In genomic region chr5:117447698-117448097, GRCm38 (mm10) we compare ENCODE assay signal across 17 mouse cellular contexts. TPM values are rescaled to one million over a fixed set of nuclear protein-coding genes. Genes with fewer than 3 reads are reported as not detected.
DNase-seq lines count a peak whose midpoint lies in the region; ATAC-seq and TF ChIP-seq lines count a peak whose summit lies in the region.
"Had no signal": no experiment of that assay in that cellular context is flagged by ENCODE, and none has a peak within 500 bp of the region (broad histone marks: within the 10 kb centered on the region; RNA-seq: fewer than 3 reads in every experiment).

No protein-coding gene starts in this region.

- no peaks in the 10 kb centered on the region for H3K79me2 ChIP-seq in CH12.LX (replicated peaks; ENCODE audit: control insufficient read depth, extremely low read depth, insufficient read depth, poor library complexity, severe bottlenecking)

- TF ChIP-seq EP300 in CH12.LX (IDR thresholded peaks at IDR 0.05; ENCODE audit: low read length) = no peak

- no peak overlapping the region for H3K27ac ChIP-seq in gastrocnemius, adult 2 months
- no peak overlapping the region for H3K27ac ChIP-seq in lung, embryonic 14.5 days (ENCODE audit: low read depth)
- H3K27ac ChIP-seq in CH12.LX (ENCODE audit: insufficient read depth, low read depth) = no peak overlapping the region
- H3K27ac ChIP-seq: hindbrain, embryonic 15.5 days; liver, embryonic 15.5 days; midbrain, embryonic 15.5 days; neural tube, embryonic 12.5 days had no signal

- peak; percentile 10; the same call in 1 of the 2 replicates for TF ChIP-seq CTCF in gastrocnemius, adult 2 months (IDR thresholded peaks at IDR 0.05)
- TF ChIP-seq CTCF in lung, embryonic 14.5 days (IDR thresholded peaks at IDR 0.05; ENCODE audit: low read depth) = peak; percentile 21
- peak; percentile 41 to 60 for TF ChIP-seq CTCF in CH12.LX (conservative IDR thresholded peaks at IDR 0.05 in 1 of 2, IDR thresholded peaks at IDR 0.05 in 1 of 2; ENCODE audit: low read depth in 2 of 2, low read length in 2 of 2)

- intact Hi-C loops in gastrocnemius, adult 2 months (cut with DNase I) = no loop called here
- intact Hi-C loops in gastrocnemius, postnatal 14 days (cut with DNase I; ENCODE audit: low total_unique reads) = no loop called here
- intact Hi-C loops in heart, postnatal 36 days (cut with DNase I) = no loop called here
- intact Hi-C loops in heart, postnatal 14 days (cut with DNase I) = no loop called here

- dilution Hi-C loops in CH12.LX (cut with MboI; ENCODE audit: extremely low pct_ligation_motif_present, extremely low pct_unique_long_range_greater_than_20kb, low sequenced_read_pairs) = no loop called here

- TF ChIP-seq POLR2A in CH12.LX (IDR thresholded peaks at IDR 0.05; ENCODE audit: low read depth, low read length) = no peak

- no peaks in the 10 kb centered on the region for H3K27me3 ChIP-seq in lung, embryonic 14.5 days (ENCODE audit: insufficient read depth, low read length)
- H3K27me3 ChIP-seq in CH12.LX (replicated peaks) = no peaks in the 10 kb centered on the region
- H3K27me3 ChIP-seq: hindbrain, embryonic 15.5 days; liver, embryonic 15.5 days; midbrain, embryonic 15.5 days; neural tube, embryonic 12.5 days had no signal

- H3K9ac ChIP-seq in lung, embryonic 14.5 days = no peak overlapping the region
- H3K9ac ChIP-seq in CH12.LX (ENCODE audit: insufficient read depth, low read depth) = no peak overlapping the region
- H3K9ac ChIP-seq: hindbrain, embryonic 15.5 days; liver, embryonic 15.5 days; midbrain, embryonic 15.5 days; neural tube, embryonic 12.5 days had no signal

- H3K4me2 ChIP-seq in lung, embryonic 14.5 days = no peak overlapping the region
- H3K4me2 ChIP-seq in CH12.LX (ENCODE audit: insufficient read depth, low read depth, poor library complexity, severe bottlenecking) = no peak overlapping the region
- H3K4me2 ChIP-seq: hindbrain, embryonic 15.5 days; liver, embryonic 15.5 days; midbrain, embryonic 15.5 days; neural tube, embryonic 12.5 days had no signal

- no peak for ATAC-seq in lung, embryonic 14.5 days (ENCODE audit: insufficient read depth)
- ATAC-seq: midbrain, embryonic 15.5 days; Patski had no signal

- no peaks in the 10 kb centered on the region for H3K36me3 ChIP-seq in lung, embryonic 14.5 days (ENCODE audit: insufficient read depth)
- H3K36me3 ChIP-seq in CH12.LX (replicated peaks in 1 of 2; ENCODE audit: control insufficient read depth in 1 of 2, insufficient read depth in 1 of 2, low read length in 1 of 2) = peaks cover 0 to 2% of the 10 kb centered on the region in 2 experiments
- H3K36me3 ChIP-seq: hindbrain, embryonic 15.5 days; liver, embryonic 15.5 days; midbrain, embryonic 15.5 days; neural tube, embryonic 12.5 days had no signal

- TF ChIP-seq RAD21 in CH12.LX (IDR thresholded peaks at IDR 0.05; ENCODE audit: low read depth, low read length) = peak; percentile 22

- in situ Hi-C loops in CH12.LX (cut with MboI; ENCODE audit: low pct_ligation_motif_present, low pct_unique_long_range_greater_than_20kb, low sequenced_read_pairs) = no loop called here

- no peaks in the 10 kb centered on the region for H3K9me3 ChIP-seq in lung, embryonic 14.5 days (ENCODE audit: low read depth, low read length)
- H3K9me3 ChIP-seq in CH12.LX (replicated peaks; ENCODE audit: low read length) = no peaks in the 10 kb centered on the region
- H3K9me3 ChIP-seq: hindbrain, embryonic 15.5 days; liver, embryonic 15.5 days; midbrain, embryonic 15.5 days; neural tube, embryonic 12.5 days had no signal

- no peaks in the 10 kb centered on the region for H3K4me1 ChIP-seq in lung, embryonic 14.5 days (ENCODE audit: insufficient read depth)
- H3K4me1 ChIP-seq in CH12.LX (ENCODE audit: control insufficient read depth in 1 of 2, insufficient read depth in 2 of 2) = peaks cover 3 to 17% of the 10 kb centered on the region in 2 experiments; a peak in 2 of 4 replicates
- H3K4me1 ChIP-seq: hindbrain, embryonic 15.5 days; liver, embryonic 15.5 days; midbrain, embryonic 15.5 days; neural tube, embryonic 12.5 days had no signal

- WGBS in lung, embryonic 14.5 days = 43% methylated on average over 6 of the region's 6 CpGs

- H3K4me3 ChIP-seq in gastrocnemius, adult 2 months = no peak overlapping the region
- no peak overlapping the region for H3K4me3 ChIP-seq in lung, embryonic 14.5 days (ENCODE audit: low read depth, low read length)
- no peak overlapping the region for H3K4me3 ChIP-seq in CH12.LX (replicated peaks in 1 of 3; ENCODE audit: low read depth in 2 of 3, low read length in 2 of 3, poor library complexity in 1 of 3)
- H3K4me3 ChIP-seq: erythroblast, embryonic 14.5 days; hindbrain, embryonic 15.5 days; liver, embryonic 15.5 days; midbrain, embryonic 15.5 days; neural tube, embryonic 12.5 days had no signal

- DNase-seq in gastrocnemius, adult 2 months = no peak
- no peak for DNase-seq in gastrocnemius, postnatal 14 days
- DNase-seq in lung, embryonic 14.5 days = no peak
- no peak for DNase-seq in lung, postnatal 14 days
- DNase-seq in CH12.LX (ENCODE audit: extremely low read depth) = peak; percentile 28
- peak; percentile 13 for DNase-seq in induced T-regulatory cell, adult 2 months (ENCODE audit: low read depth)
- no peak for DNase-seq in heart, postnatal 36 days
- DNase-seq in heart, postnatal 14 days = no peak
- DNase-seq: adrenal gland, adult 2 months; cerebellum, adult 9-11 months; spleen, adult 18-20 months had no signal

TF ChIP-seq in CH12.LX, 34 proteins besides CTCF, POLR2A, EP300 and RAD21:
- TF ChIP-seq MEF2A (IDR thresholded peaks at IDR 0.05; ENCODE audit: borderline replicate concordance, low read depth, low read length) = no peak
- TF ChIP-seq RCOR1 (conservative IDR thresholded peaks at IDR 0.05; ENCODE audit: low read depth, low read length) = no peak
- no peak for TF ChIP-seq JUND (conservative IDR thresholded peaks at IDR 0.05; ENCODE audit: low read depth, low read length)
- no peak for TF ChIP-seq NELFE (IDR thresholded peaks at IDR 0.05; ENCODE audit: low read depth, low read length)
- TF ChIP-seq SMC3 (IDR thresholded peaks at IDR 0.05; ENCODE audit: low read depth, low read length) = peak; percentile 35
- TF ChIP-seq BHLHE40 (IDR thresholded peaks at IDR 0.05; ENCODE audit: low read depth, low read length) = no peak
- no peak for TF ChIP-seq TBP (conservative IDR thresholded peaks at IDR 0.05; ENCODE audit: low read depth, low read length)
- TF ChIP-seq MYC (IDR thresholded peaks at IDR 0.05; ENCODE audit: low read depth, low read length) = no peak
TF ChIP-seq in CH12.LX: peak in this region for 1.

RNA-seq across cellular contexts. Expression of gene Ksr2, which starts 33.9 kb away (rescaled TPM):
- total RNA-seq in gastrocnemius, adult 2 months (2021) = under 1 TPM; 0.03 to 0.11 TPM
- total RNA-seq in gastrocnemius, postnatal 14 days (2021) = under 1 TPM; 0.04 to 0.08 TPM
- polyA plus RNA-seq in lung, embryonic 14.5 days (2014; fragmentation: Nextera tagmentation; extraction: Ambion mirVana) = 0.36 and 0.39 TPM in 2 replicates
- 1.3 and 1.9 TPM in 2 replicates for total RNA-seq in CH12.LX (2012; rRNA removed)
- total RNA-seq in CH12.LX (2014; rRNA removed) = 0.26 and 0.36 TPM in 2 replicates
- 1.0 and 1.2 TPM in 2 replicates for polyA plus RNA-seq in CH12.LX (2012; ENCODE audit: insufficient read length, low read depth)
- total RNA-seq in heart, postnatal 36 days (2021) = under 1 TPM in 1 of 2 experiments, not detected in 1; 0.11 TPM
- under 1 TPM in 1 of 2 experiments, not detected in 1; 0.02 TPM for total RNA-seq in heart, postnatal 14 days (2021)
- polyA plus RNA-seq: erythroblast, embryonic 14.5 days; Patski had no signal

RNA-seq across cellular contexts. Expression of gene Rfc5, which starts 58.9 kb away (rescaled TPM):
- total RNA-seq in gastrocnemius, adult 2 months (2021) = 1 to 10 TPM in 1 of 2 experiments, under 1 TPM in 1; 0.84 to 1.1 TPM
- 1 to 10 TPM; 2.8 to 4.3 TPM for total RNA-seq in gastrocnemius, postnatal 14 days (2021)
- 127 and 145 TPM in 2 replicates for polyA plus RNA-seq in lung, embryonic 14.5 days (2014; fragmentation: Nextera tagmentation; extraction: Ambion mirVana)
- 137 and 176 TPM in 2 replicates for total RNA-seq in CH12.LX (2012; rRNA removed)
- total RNA-seq in CH12.LX (2014; rRNA removed) = 186 and 188 TPM in 2 replicates
- polyA plus RNA-seq in CH12.LX (2012; ENCODE audit: insufficient read length, low read depth) = 191 and 221 TPM in 2 replicates
- total RNA-seq in heart, postnatal 36 days (2021) = 1 to 10 TPM; 2.7 to 5.2 TPM
- total RNA-seq in heart, postnatal 14 days (2021) = 1 to 10 TPM; 5.5 to 7.0 TPM

Comparison
In these comparisons a context has a peak if more than half of its experiments do, and no peak if none do; other contexts are left out.
1. DNase-seq: peak in CH12.LX (single experiment) and induced T-regulatory cell, adult 2 months (single experiment); none in gastrocnemius, adult 2 months (single experiment), gastrocnemius, postnatal 14 days (single experiment), lung, embryonic 14.5 days (single experiment), lung, postnatal 14 days (single experiment), heart, postnatal 36 days (0 of 2) and heart, postnatal 14 days (0 of 2).
2. RNA of gene Rfc5, which starts 58.9 kb away (total RNA-seq): 137 to 188 TPM in CH12.LX; 5.5 to 7.0 TPM in heart, postnatal 14 days, 2.7 to 5.2 TPM in heart, postnatal 36 days, 2.8 to 4.3 TPM in gastrocnemius, postnatal 14 days and 0.84 to 1.1 TPM in gastrocnemius, adult 2 months; every median in the first group is over 10 times any median in the second.
3. Peak in every context shown above with its lines, with median percentiles within 50 percentile points of each other: CTCF ChIP-seq.